Mouse (Mus musculus) liver, embryonic 15.5 days (tissue): ENCODE results near the gene Stam2. TPM values are rescaled to one million over a fixed set of nuclear protein-coding genes. Genes with fewer than 3 reads are reported as not detected.

Experiments
- ATAC-seq: fragments of 200-750 bp; cut with Nextera tagmentation; 2 replicates; pipeline ENCODE4 v1.8.0; 2017; ENCODE audit warnings: moderate number of reproducible peaks, mild to moderate bottlenecking, moderate library complexity; ENCODE audit not compliant: insufficient read depth
- H3K27ac ChIP-seq: fragments of 300-500 bp; sonication (generic); replicated peaks from 2 replicates; pipeline ENCODE4 v1.5.1; 2015; ENCODE audit warnings: mild to moderate bottlenecking, inconsistent platforms
- H3K27me3 ChIP-seq: fragments of 300-500 bp; sonication (generic); 2 replicates; pipeline ENCODE4 v1.6.1; 2015; ENCODE audit warnings: mild to moderate bottlenecking, inconsistent platforms
- H3K36me3 ChIP-seq: fragments of 300-500 bp; sonication (generic); replicated peaks from 2 replicates; pipeline ENCODE4 v1.6.1; 2015; ENCODE audit warnings: moderate library complexity, mild to moderate bottlenecking, inconsistent platforms
- H3K4me1 ChIP-seq: fragments of 300-500 bp; sonication (generic); replicated peaks from 2 replicates; pipeline ENCODE4 v1.6.1; 2015; ENCODE audit warnings: inconsistent platforms
- H3K4me2 ChIP-seq: fragments of 300-500 bp; sonication (generic); 2 replicates; pipeline ENCODE4 v1.6.1; 2015; ENCODE audit warnings: moderate library complexity, mild to moderate bottlenecking, inconsistent platforms
- H3K4me3 ChIP-seq: fragments of 300-500 bp; sonication (generic); replicated peaks from 2 replicates; pipeline ENCODE4 v1.5.1; 2015; ENCODE audit warnings: mild to moderate bottlenecking, inconsistent platforms
- H3K9ac ChIP-seq: fragments of 300-500 bp; sonication (generic); 2 replicates; pipeline ENCODE4 v1.6.1; 2015; ENCODE audit warnings: moderate library complexity, mild to moderate bottlenecking, inconsistent platforms
- H3K9me3 ChIP-seq: fragments of 300-500 bp; sonication (generic); replicated peaks from 2 replicates; pipeline ENCODE4 v1.6.1; 2016; ENCODE audit warnings: inconsistent platforms
- WGBS: fragments of 180-500 bp; shearing (Covaris S2); methylation state at CpG from one replicate; pipeline ENCODE4 v1.1.7; 2015; ENCODE audit warnings: mixed read lengths; ENCODE audit not compliant: insufficient replicate concordance; 5-methylcytosine and 5-hydroxymethylcytosine counted together
- polyA plus RNA-seq: library from polyadenylated mRNA; unstranded; fragments of >200 nt; fragmentation: Nextera tagmentation; extraction: Ambion mirVana; gene quantifications from 2 replicates; pipeline ENCODE4 v1.2.1, GENCODE M21; 2015

Gene Stam2
- polyA plus RNA-seq, 1 experiment from 2014 or later = 9.0 TPM

DNA sequence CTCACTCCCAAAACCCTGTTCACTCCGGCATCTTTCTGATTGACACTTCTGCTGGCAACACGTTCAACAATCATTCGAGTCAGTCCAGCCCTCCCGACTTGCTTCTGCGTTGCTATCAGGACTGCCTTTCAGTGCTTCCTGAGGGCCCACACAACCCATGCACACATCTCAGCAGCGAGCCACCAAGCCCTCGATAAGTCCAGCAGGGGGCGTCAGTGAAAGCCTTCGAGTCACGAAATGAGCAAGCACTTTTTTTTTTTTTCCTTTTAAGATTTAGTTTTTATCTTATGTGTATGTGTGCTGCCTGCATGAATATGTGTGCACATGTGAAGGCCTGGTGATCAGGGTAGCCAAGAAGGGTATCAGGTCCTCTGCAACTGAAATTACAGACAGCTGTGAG is 16.5 kb upstream of the Stam2 start:
- Histone ChIP-seq H3K4me2 (no peak overlapping the region), H3K4me1 (no peaks in the 10 kb centered on the region), H3K27ac (no peak overlapping the region), H3K36me3 (no peaks in the 10 kb centered on the region), H3K9me3 (no peaks in the 10 kb centered on the region), H3K27me3 (no peaks in the 10 kb centered on the region), H3K4me3 (no peak overlapping the region), H3K9ac (no peak overlapping the region)
- no peak for ATAC-seq
- WGBS = 16% methylated on average over 10 of the region's 10 CpGs

DNA sequence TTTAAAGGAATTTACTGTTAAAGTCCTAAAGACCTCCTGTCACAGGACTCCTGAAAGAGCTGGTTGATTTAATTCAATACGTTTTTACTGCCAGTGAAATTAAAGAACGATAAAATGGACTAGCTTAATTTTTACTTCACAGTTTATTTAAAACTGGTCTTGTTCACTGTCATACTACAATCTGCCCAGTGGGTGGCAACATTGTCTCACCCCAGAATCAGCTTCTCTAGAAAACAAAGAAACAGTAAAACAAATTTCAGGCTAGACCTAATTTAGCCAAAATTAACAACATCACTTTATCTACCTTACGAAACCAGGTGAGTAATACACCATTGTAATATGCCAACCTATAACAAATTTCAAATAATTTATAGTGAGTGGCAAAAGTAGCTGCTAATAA is 14.6 kb upstream of the Stam2 start:
- H3K27ac ChIP-seq = no peak overlapping the region
- 10% methylated on average over 3 of the region's 3 CpGs for WGBS
- no peaks in the 10 kb centered on the region for H3K27me3 ChIP-seq
- no peaks in the 10 kb centered on the region for H3K9me3 ChIP-seq
- H3K4me3 ChIP-seq = no peak overlapping the region
- H3K9ac ChIP-seq = no peak overlapping the region
- no peak overlapping the region for H3K4me2 ChIP-seq
- no peaks in the 10 kb centered on the region for H3K36me3 ChIP-seq
- no peak for ATAC-seq
- no peaks in the 10 kb centered on the region for H3K4me1 ChIP-seq

DNA sequence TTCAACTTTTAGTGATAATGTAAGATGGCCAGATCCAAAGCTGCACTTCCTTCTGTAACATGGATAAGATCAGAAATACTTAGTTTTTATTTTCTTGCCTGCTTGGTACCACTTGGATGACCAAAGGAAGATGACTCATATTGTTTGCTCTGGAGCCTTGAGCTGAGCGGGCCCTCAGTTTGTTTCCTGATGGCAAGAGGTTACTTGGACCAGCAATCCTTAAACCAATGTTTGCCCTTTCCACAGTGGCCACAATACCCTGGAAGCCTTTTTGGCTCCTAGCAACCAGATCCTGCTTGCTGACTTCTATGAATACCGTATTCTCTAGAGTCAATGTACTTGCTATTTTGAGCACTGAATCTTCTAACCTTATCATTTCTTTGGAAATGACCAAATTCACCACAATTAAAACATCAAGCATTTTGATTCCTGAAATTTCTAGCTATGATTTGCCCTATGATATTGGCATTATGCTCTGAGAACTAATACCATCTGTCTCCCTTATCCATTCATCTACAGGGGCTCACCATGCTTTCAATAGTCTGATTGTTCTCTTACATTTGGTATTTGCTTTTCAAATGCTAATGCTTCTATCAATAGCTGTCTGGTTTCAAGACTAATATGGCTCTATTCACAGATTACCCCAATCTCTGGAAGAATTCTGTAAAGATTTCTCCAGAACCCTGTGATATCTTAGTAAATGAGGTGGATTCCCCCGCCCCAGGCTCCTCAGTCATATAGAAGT is 11.7 kb upstream of the Stam2 start:
- H3K9ac ChIP-seq = no peak overlapping the region
- H3K4me3 ChIP-seq = no peak overlapping the region
- no peaks in the 10 kb centered on the region for H3K9me3 ChIP-seq
- no peaks in the 10 kb centered on the region for H3K27me3 ChIP-seq
- no peaks in the 10 kb centered on the region for H3K36me3 ChIP-seq
- ATAC-seq = no peak
- H3K4me1 ChIP-seq = no peaks in the 10 kb centered on the region
- H3K27ac ChIP-seq = no peak overlapping the region
- H3K4me2 ChIP-seq = no peak overlapping the region
- WGBS = 54% methylated on average over 3 of the region's 3 CpGs

DNA sequence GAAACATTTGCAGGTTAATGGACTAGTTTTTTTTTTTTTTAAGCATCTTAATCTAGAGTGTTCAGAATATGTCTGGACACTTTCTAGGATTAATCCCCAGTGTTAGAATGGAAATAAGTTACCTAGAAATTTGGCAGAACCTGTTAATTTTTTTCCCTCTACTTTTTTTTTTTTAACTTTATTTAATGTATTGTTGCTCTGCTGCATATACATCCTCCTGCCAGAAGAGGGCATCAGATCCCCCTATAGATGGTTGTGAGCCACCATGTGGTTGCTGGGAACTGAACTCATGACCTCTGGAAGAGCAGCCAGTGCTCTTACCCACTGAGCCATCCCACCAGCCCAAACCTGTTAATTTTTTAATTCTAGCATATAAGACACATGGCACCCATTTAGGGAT is 2.0 kb upstream of the Stam2 start:
- Histone ChIP-seq H3K27me3 (no peaks in the 10 kb centered on the region), H3K9me3 (no peaks in the 10 kb centered on the region), H3K9ac (no peak overlapping the region), H3K4me1 (peaks cover 23% of the 10 kb centered on the region), H3K4me3 (no peak overlapping the region), H3K36me3 (no peaks in the 10 kb centered on the region), H3K27ac (no peak overlapping the region), H3K4me2 (no peak overlapping the region)
- ATAC-seq = no peak

DNA sequence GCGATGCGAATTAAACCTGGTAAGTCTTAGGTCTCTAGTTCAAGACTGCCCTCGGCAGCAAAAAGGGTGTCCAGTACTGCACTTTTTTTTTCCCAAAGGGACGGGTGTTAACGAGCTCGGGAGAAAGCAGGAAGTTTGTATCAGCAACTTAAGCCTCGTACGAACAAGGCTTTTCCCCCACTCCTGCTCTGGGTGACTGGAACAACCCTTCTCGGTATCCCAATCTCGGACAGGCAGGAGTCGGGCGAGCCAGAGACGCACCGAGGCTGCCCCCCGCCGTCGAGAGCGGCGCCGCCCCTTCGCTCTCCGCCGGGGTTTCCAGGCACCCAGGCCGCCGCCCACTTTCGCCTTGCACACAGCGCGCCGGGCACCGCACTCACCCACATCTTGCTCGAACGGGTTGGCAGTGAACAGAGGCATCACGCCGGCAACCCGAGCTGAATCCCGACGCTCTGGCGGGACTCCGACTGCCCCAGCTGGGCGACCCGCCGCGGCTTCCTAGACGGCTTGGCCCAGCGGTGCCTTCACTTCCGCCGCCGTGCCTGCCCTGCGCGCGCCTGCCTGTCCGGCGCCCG is 313 bp downstream of the Stam2 start:
- ATAC-seq = peak; percentile 89
- Histone ChIP-seq H3K4me1 (peaks cover 23% of the 10 kb centered on the region), H3K4me2 (peak overlapping the region; percentile 93), H3K36me3 (no peaks in the 10 kb centered on the region), H3K9ac (peak overlapping the region; percentile 79), H3K27me3 (no peaks in the 10 kb centered on the region), H3K4me3 (peak overlapping the region; percentile 84), H3K27ac (peak overlapping the region; percentile 80), H3K9me3 (no peaks in the 10 kb centered on the region)
- under 1% methylated on average over 54 of the region's 54 CpGs for WGBS

DNA sequence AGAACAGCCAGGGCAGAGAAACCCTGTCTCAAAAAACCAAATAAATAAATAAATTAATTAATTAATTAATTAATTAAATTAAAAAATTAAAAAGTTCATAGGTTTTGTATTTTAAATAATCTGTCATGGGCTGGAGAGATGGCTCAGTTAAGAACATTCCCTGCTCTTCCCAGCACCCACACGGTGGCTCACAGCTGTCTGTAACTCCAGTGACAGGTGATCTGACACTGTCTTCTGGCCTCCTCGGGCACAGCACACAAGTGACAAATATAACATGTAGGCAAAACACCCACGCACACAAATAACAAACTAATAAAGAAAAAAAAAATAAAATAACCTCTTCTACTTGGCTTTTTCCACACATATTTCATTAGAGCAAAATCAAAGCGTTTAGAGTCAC is 1.5 kb downstream of the Stam2 start:
- Histone ChIP-seq H3K36me3 (no peaks in the 10 kb centered on the region), H3K4me1 (peaks cover 23% of the 10 kb centered on the region), H3K9ac (no peak overlapping the region), H3K27ac (no peak overlapping the region), H3K4me3 (no peak overlapping the region), H3K9me3 (no peaks in the 10 kb centered on the region), H3K4me2 (peak overlapping the region; percentile 33; the same call in 1 of the 2 replicates), H3K27me3 (no peaks in the 10 kb centered on the region)
- 57% methylated on average over 4 of the region's 4 CpGs for WGBS
- no peak for ATAC-seq

DNA sequence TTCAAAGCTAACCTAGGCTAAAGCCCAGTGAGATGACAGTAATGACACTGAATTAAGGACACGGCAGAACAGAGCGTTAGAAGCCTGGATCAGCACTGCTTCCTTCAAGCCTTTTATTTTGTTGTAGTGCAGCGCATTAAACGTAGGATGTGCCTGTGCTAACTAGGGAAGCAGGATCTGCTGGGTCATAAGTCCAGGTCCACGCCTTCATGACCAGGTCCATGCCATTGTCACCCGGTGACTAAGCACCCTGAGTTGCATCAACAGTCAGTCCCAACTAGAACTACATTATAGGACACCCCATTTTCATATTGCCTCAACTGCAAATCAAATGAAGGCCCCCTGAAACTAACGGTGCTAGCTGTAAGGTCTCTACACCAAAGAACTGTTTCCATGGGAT is 7.6 kb downstream of the Stam2 start:
- ATAC-seq = no peak
- 78% methylated on average over 7 of the region's 7 CpGs for WGBS
- Histone ChIP-seq H3K4me2 (no peak overlapping the region), H3K4me3 (no peak overlapping the region), H3K27me3 (no peaks in the 10 kb centered on the region), H3K9me3 (no peaks in the 10 kb centered on the region), H3K9ac (no peak overlapping the region), H3K36me3 (no peaks in the 10 kb centered on the region), H3K27ac (no peak overlapping the region), H3K4me1 (no peaks in the 10 kb centered on the region)

DNA sequence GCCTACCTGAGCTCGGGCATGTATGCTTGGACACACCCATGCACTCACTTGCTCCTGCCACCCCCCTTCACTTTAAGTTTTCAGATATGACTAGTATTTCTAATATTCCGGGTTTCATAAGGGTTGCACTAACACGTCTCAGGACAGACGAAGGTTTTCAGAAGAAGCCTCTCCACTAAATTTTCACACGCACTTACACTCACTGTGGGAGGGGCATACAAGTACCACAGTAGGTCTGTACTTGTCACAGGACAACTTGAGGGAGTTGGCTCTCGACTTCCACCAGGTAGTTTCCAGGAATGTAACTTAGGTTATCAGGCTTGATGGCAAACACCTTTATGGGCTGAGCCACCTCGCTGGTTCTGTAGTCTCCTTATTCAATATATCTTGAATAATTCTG is 8.4 kb downstream of the Stam2 start:
- H3K27me3 ChIP-seq = no peaks in the 10 kb centered on the region
- H3K4me2 ChIP-seq = no peak overlapping the region
- ATAC-seq = no peak
- no peaks in the 10 kb centered on the region for H3K36me3 ChIP-seq
- no peaks in the 10 kb centered on the region for H3K9me3 ChIP-seq
- H3K4me1 ChIP-seq = no peaks in the 10 kb centered on the region
- no peak overlapping the region for H3K4me3 ChIP-seq
- no peak overlapping the region for H3K9ac ChIP-seq
- 73% methylated on average over 7 of the region's 7 CpGs for WGBS
- H3K27ac ChIP-seq = no peak overlapping the region

DNA sequence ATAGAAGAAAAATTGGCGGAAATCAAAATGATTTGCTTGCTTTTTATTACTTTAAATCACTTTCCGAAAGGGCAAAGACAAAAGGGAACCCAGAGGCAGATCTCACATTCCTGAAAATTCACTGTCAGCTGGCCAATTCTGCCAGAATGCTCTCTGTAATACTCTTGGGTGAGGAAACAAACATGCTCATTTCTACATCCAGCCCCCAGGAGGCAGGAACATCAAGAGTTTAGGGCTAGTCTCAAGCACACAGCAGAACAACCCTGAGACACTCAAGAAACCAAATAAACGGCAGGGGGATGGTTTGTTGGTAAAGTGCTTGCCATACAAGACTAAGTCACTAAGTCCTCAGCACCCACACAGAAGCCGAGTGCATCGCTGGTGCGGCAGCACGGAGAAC is 9.5 kb downstream of the Stam2 start:
- H3K36me3 ChIP-seq = no peaks in the 10 kb centered on the region
- H3K27me3 ChIP-seq = no peaks in the 10 kb centered on the region
- no peaks in the 10 kb centered on the region for H3K4me1 ChIP-seq
- H3K9ac ChIP-seq = no peak overlapping the region
- no peak overlapping the region for H3K27ac ChIP-seq
- H3K4me3 ChIP-seq = no peak overlapping the region
- no peak overlapping the region for H3K4me2 ChIP-seq
- H3K9me3 ChIP-seq = no peaks in the 10 kb centered on the region
- no peak for ATAC-seq
- WGBS = 77% methylated on average over 7 of the region's 7 CpGs

DNA sequence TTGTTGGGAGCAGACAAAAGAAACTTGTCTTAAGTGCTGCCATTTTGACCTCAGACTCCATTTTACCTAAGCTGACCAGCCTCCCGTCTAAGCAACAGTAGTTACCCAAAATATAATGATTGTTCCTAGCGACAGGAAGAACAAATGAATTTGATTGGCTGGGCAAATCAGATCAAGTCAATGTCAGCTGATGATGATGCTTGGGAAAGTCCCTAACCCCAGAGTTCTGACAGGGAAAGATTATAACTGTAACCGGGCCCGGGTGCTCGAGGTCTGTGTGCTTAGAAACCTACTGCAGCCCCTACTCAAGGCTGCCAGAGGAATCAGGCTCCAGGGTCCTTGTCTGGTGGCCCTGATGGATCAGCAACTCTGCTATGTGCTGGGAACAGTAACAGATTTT is 10.1 kb downstream of the Stam2 start:
- no peaks in the 10 kb centered on the region for H3K36me3 ChIP-seq
- WGBS = 70% methylated on average over 5 of the region's 5 CpGs
- no peak overlapping the region for H3K4me3 ChIP-seq
- H3K27ac ChIP-seq = no peak overlapping the region
- no peaks in the 10 kb centered on the region for H3K4me1 ChIP-seq
- no peaks in the 10 kb centered on the region for H3K9me3 ChIP-seq
- no peak overlapping the region for H3K9ac ChIP-seq
- no peaks in the 10 kb centered on the region for H3K27me3 ChIP-seq
- ATAC-seq = no peak
- H3K4me2 ChIP-seq = no peak overlapping the region

DNA sequence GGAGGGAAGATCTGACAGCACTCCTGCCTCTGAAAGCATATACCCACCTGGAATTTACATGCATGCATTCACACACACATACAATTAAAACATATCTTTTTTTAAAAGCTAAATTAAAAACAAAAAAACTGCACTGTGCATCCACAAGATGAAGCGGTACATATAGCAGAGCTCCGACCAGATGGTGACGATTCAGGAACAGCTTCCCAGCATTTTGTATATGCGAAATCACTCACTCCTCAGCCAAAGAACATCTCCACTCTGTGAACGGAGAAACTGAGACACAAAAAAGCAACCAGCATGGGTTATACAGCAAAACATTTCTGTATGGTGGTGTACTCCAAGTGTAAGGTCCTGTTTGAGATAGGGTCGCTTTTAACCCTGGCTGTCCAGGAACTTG is 11.2 kb downstream of the Stam2 start:
- WGBS = 77% methylated on average over 6 of the region's 6 CpGs
- Histone ChIP-seq H3K4me2 (no peak overlapping the region), H3K4me3 (no peak overlapping the region), H3K9ac (no peak overlapping the region), H3K27ac (no peak overlapping the region), H3K4me1 (no peaks in the 10 kb centered on the region), H3K9me3 (no peaks in the 10 kb centered on the region), H3K27me3 (no peaks in the 10 kb centered on the region), H3K36me3 (no peaks in the 10 kb centered on the region)
- ATAC-seq = no peak
